Mouse (Mus musculus) spleen, adult 2 months (tissue): ENCODE measurements at regions not wholly inside any gene's neighbourhood (a gene's known extent, or its start where the extent isn't known, plus 50 kb on each side); places are given as distances from the start of the nearest gene placed in this dataset.

Source experiments
- CTCF ChIP-seq: fragments of 200-500 bp; IDR thresholded peaks from 2 replicates; pipeline ENCODE4 v1.5.1; 2011; ENCODE audit warnings: mild to moderate bottlenecking, inconsistent platforms; ENCODE audit not compliant: insufficient read depth, insufficient read length, insufficient replicate concordance; ENCODE audit errors: extremely low read depth
- POLR2A ChIP-seq: fragments of 200-500 bp; IDR thresholded peaks from 2 replicates; pipeline ENCODE4 v1.6.1; 2011; ENCODE audit warnings: low read depth, low read length, inconsistent platforms

DNA sequence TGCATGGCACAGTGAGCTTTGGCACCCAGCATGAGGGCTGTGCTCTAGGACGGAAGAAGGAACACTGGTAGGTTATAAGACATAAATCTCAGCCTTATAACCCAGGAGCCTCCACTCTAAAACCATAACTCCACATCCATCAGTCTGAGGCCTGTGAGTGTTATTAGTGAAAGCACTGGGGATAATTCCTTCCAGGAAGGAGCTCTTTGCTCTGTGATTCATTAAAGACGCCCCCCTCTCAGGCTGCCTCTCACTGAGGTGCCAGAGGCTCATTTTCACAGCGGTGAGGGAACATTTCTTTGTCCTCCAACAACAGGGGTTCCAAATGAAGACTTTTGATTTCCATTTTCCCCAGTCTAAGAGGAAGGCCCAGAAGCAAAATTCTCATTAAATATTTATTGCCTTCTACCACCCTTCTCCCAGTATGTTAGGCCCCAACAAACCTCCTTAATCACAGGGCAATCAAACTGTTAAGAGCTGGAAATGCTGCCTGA lies 145.9 kb upstream of the Cdh11 start:
- TF ChIP-seq POLR2A = no peak
- TF ChIP-seq CTCF = no peak
